Comparison of ENCODE assay signal across 8 mouse cellular contexts in the genomic region with DNA sequence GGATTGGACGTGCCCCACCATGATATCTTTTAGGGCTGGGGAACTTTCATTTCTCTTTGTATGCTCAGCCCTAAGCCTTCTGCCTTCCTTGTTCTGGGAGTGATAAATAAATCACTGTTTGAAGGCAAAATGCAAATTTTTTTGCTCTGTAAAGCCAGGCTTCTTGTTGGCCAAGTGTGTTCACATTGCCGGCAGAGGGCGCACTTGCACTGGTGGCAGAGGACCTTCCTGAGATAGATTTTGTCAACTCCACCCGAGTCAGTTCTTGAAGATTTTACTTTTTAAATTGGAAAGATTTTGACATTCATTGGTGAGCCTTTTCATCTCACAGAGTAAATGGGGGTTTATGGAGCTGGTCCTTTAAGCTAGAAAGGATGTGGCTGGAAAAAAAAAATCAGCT. TPM values are rescaled to one million over a fixed set of nuclear protein-coding genes. Genes with fewer than 3 reads are reported as not detected.
DNase-seq lines count a peak whose midpoint lies in the region; ATAC-seq and TF ChIP-seq lines count a peak whose summit lies in the region.

No protein-coding gene starts in this region.

- CTCF ChIA-PET in Patski (lab: Charles Lee) = interaction anchor here (0.7 to 5.3 kb wide), 18 partner anchors 10 to 893 kb away, joined by 3 to 26 read pairs (median 4); partner anchors contain the start of genes Gucy1b2 and Spryd7

- no peaks in the 10 kb centered on the region for H3K27me3 ChIP-seq in Patski

- in situ Hi-C loops in Patski (cut with MboI; ENCODE audit: low pct_unique_long_range_greater_than_20kb) = loop anchor here (5.0 kb wide), 2 partner anchors 681 to 886 kb away; partner anchors contain the start of gene Gucy1b2

- TF ChIP-seq CTCF in Patski (IDR thresholded peaks at IDR 0.05) = peak; percentile 81

- peak; percentile 91 to 92 for DNase-seq in B cell, adult 2 months
- DNase-seq in Patski (ENCODE audit: low read depth, low spot score) = peak; percentile 28
- peak; percentile 85 to 86 for DNase-seq in cerebellum, postnatal 36 days
- peak; percentile 89 for DNase-seq in kidney, postnatal 14 days
- DNase-seq in lung, adult 18-20 months = peak; percentile 75 to 83
- peak; percentile 82 for DNase-seq in retina, postnatal 1 day
- peak; percentile 97 for DNase-seq in thymus, postnatal 4 days

- POLR2A ChIA-PET in Patski (lab: Charles Lee) = interaction anchor here (0.6 kb wide), 1 partner anchor 110 kb away, joined by 4 read pairs; no protein-coding TSS in a partner anchor

- ATAC-seq in Patski = no peak
- 0 out of 2 replicates have a peak, but pooled peaks have one; percentile 48 for ATAC-seq in granulocyte monocyte progenitor cell, adult 5-6 weeks (replicated peaks; ENCODE audit: poor library complexity, severe bottlenecking)

RNA-seq across cellular contexts. Expression of gene Spryd7, which starts 14.7 kb away (rescaled TPM):
- polyA plus RNA-seq in Patski (2021) = 20.9 TPM
- total RNA-seq in granulocyte monocyte progenitor cell, adult 5-6 weeks (2014; fragmentation: Nextera tagmentation) = 4.8 and 9.0 TPM in 2 replicates
- 10.6 and 11.1 TPM in 2 replicates for total RNA-seq in granulocyte monocyte progenitor cell, adult 5-6 weeks (2017)

RNA-seq across cellular contexts. Expression of gene Trim13, which starts 26.7 kb away (rescaled TPM):
- polyA plus RNA-seq in Patski (2021) = 13.2 TPM
- total RNA-seq in granulocyte monocyte progenitor cell, adult 5-6 weeks (2014; fragmentation: Nextera tagmentation) = 6.9 and 19.0 TPM in 2 replicates
- total RNA-seq in granulocyte monocyte progenitor cell, adult 5-6 weeks (2017) = 12.6 and 14.6 TPM in 2 replicates

RNA-seq across cellular contexts. Expression of gene Kcnrg, which starts 35.9 kb away (rescaled TPM):
- 0.37 TPM for polyA plus RNA-seq in Patski (2021)
- total RNA-seq in granulocyte monocyte progenitor cell, adult 5-6 weeks (2014; fragmentation: Nextera tagmentation) = 0.79 TPM in 1 of 2 replicates, not detected in the other
- total RNA-seq in granulocyte monocyte progenitor cell, adult 5-6 weeks (2017) = 0.17 and 0.31 TPM in 2 replicates

Comparison
In these comparisons a context has a peak if more than half of its experiments do, and no peak if none do; other contexts are left out.
1. DNase-seq: peak in every context shown above with its lines; median percentile 97 in thymus, postnatal 4 days; 92 in B cell, adult 2 months; 89 in kidney, postnatal 14 days; 86 in cerebellum, postnatal 36 days; 82 in retina, postnatal 1 day; 79 in lung, adult 18-20 months; 28 in Patski.